Mouse (Mus musculus) midbrain, postnatal 0 days (tissue): ENCODE data around the gene Mecr. TPM values are rescaled to one million over a fixed set of nuclear protein-coding genes. Genes with fewer than 3 reads are reported as not detected.

Experiments used
- ATAC-seq: fragments of 200-750 bp; cut with Nextera tagmentation; 2 replicates; pipeline ENCODE4 v1.8.0; 2017; ENCODE audit warnings: moderate number of reproducible peaks, mild to moderate bottlenecking, moderate TSS enrichment, moderate library complexity; ENCODE audit not compliant: low FRiP score
- DNase-seq: peaks from one replicate; pipeline ENCODE4 v3.0.0-alpha.2; 2015; ENCODE audit warnings: low spot score
- H3K27ac ChIP-seq: fragments of 300-500 bp; sonication (generic); 2 replicates; pipeline ENCODE4 v1.5.1; 2014; ENCODE audit warnings: low read depth, mild to moderate bottlenecking, low read length, mixed read lengths
- H3K27me3 ChIP-seq: fragments of 300-500 bp; sonication (generic); 2 replicates; pipeline ENCODE4 v1.6.1; 2014; ENCODE audit warnings: low read length, control low read depth, mixed read lengths; ENCODE audit not compliant: insufficient read depth
- H3K36me3 ChIP-seq: fragments of 300-500 bp; sonication (generic); 2 replicates; pipeline ENCODE4 v1.6.1; 2014; ENCODE audit warnings: low read length, control low read depth, mixed read lengths; ENCODE audit not compliant: insufficient read depth
- H3K4me1 ChIP-seq: fragments of 300-500 bp; sonication (generic); 2 replicates; pipeline ENCODE4 v1.6.1; 2014; ENCODE audit warnings: mild to moderate bottlenecking, control low read depth, antibody characterized with exemption, low read length, mixed read lengths; ENCODE audit not compliant: insufficient read depth
- H3K4me2 ChIP-seq: fragments of 300-500 bp; sonication (generic); 2 replicates; pipeline ENCODE4 v1.6.1; 2014; ENCODE audit warnings: low read depth, mild to moderate bottlenecking, low read length, mixed read lengths; ENCODE audit not compliant: poor library complexity, severe bottlenecking
- H3K4me3 ChIP-seq: fragments of 300-500 bp; sonication (generic); 2 replicates; pipeline ENCODE4 v1.5.1; 2014; ENCODE audit warnings: low read depth, mild to moderate bottlenecking, low read length, moderate library complexity
- H3K9ac ChIP-seq: fragments of 300-500 bp; sonication (generic); replicated peaks from 2 replicates; pipeline ENCODE4 v1.6.1; 2014; ENCODE audit warnings: mild to moderate bottlenecking, low read length, moderate library complexity, mixed read lengths; ENCODE audit not compliant: poor library complexity, severe bottlenecking
- H3K9me3 ChIP-seq: fragments of 300-500 bp; sonication (generic); 2 replicates; pipeline ENCODE4 v1.6.1; 2016; ENCODE audit warnings: low read length, control low read depth
- CTCF ChIP-seq: IDR thresholded peaks from 2 replicates; pipeline ENCODE4 v1.5.1; 2016; ENCODE audit warnings: antibody characterized with exemption, mild to moderate bottlenecking
- WGBS: fragments of 180-500 bp; shearing (Covaris S2); extraction: QIAGEN DNeasy Blood & Tissue Kit; methylation state at CpG from one replicate; pipeline ENCODE4 v1.1.7; 2014; 5-methylcytosine and 5-hydroxymethylcytosine counted together
- polyA plus RNA-seq: library from polyadenylated mRNA; unstranded; fragments of >200 nt; fragmentation: Nextera tagmentation; extraction: Ambion mirVana; gene quantifications from 2 replicates; pipeline ENCODE4 v1.2.1, GENCODE M21; 2015
- total RNA-seq: library from RNA; depleted of rRNA; stranded (reverse); fragments of >200 nt; gene quantifications from 2 replicates; pipeline ENCODE4 v1.2.3, GENCODE M21; 2014

Mecr gene
- total and polyA plus RNA-seq, 2 experiments from 2014 or later = 28.7 to 30.4 TPM

GRCm38 (mm10) chr4:131837872-131838524, 5.3 kb upstream of the Mecr start, which contains the start of gene Ptpru:
Gene Ptpru (minus strand): TSS chr4:131838288.
- Histone ChIP-seq H3K9me3 (no peaks in the 10 kb centered on the region), H3K4me2 (peak within 1 kb of the TSS; percentile 99), H3K27me3 (peaks cover 21% of the 10 kb centered on the region; the same call in 1 of the 2 replicates), H3K4me1 (0 out of 2 replicates have a peak, but pooled peaks cover 3% of the 10 kb centered on the region), H3K36me3 (no peaks in the 10 kb centered on the region), H3K9ac (peak within 1 kb of the TSS; percentile 74), H3K27ac (no peak within 1 kb of the TSS), H3K4me3 (peak within 1 kb of the TSS; percentile 62)
- DNase-seq = peak; percentile 78
- peak; percentile 53 for ATAC-seq
- under 1% methylated on average over 72 of the region's 72 CpGs for WGBS
- peak; percentile 91 for TF ChIP-seq CTCF

GRCm38 (mm10) chr4:131845991-131846778, 2.9 kb downstream of the Mecr start:
- Histone ChIP-seq H3K4me2 (no peak overlapping the region), H3K27me3 (peaks cover 2% of the 10 kb centered on the region; the same call in 1 of the 2 replicates), H3K27ac (no peak overlapping the region), H3K9me3 (no peaks in the 10 kb centered on the region), H3K4me1 (no peaks in the 10 kb centered on the region), H3K4me3 (no peak overlapping the region), H3K36me3 (no peaks in the 10 kb centered on the region), H3K9ac (no peak overlapping the region)
- DNase-seq (no peak), ATAC-seq (no peak)
- no peak for TF ChIP-seq CTCF
- 86% methylated on average over 8 of the region's 8 CpGs for WGBS

GRCm38 (mm10) chr4:131848082-131848481, 4.8 kb downstream of the Mecr start:
- WGBS = 79% methylated on average over 6 of the region's 6 CpGs
- no peak for DNase-seq
- TF ChIP-seq CTCF = no peak
- no peak overlapping the region for H3K9ac ChIP-seq
- no peaks in the 10 kb centered on the region for H3K27me3 ChIP-seq
- no peak overlapping the region for H3K4me3 ChIP-seq
- H3K9me3 ChIP-seq = no peaks in the 10 kb centered on the region
- no peaks in the 10 kb centered on the region for H3K4me1 ChIP-seq
- H3K36me3 ChIP-seq = no peaks in the 10 kb centered on the region
- ATAC-seq = no peak
- no peak overlapping the region for H3K27ac ChIP-seq
- H3K4me2 ChIP-seq = no peak overlapping the region

- DNase-seq = peak; percentile 48
- H3K4me3 ChIP-seq = no peak overlapping the region
- no peaks in the 10 kb centered on the region for H3K4me1 ChIP-seq
- H3K36me3 ChIP-seq = no peaks in the 10 kb centered on the region
- H3K9ac ChIP-seq = no peak overlapping the region
- 23% methylated on average over 5 of the region's 5 CpGs for WGBS
- H3K27ac ChIP-seq = no peak overlapping the region
- no peak for TF ChIP-seq CTCF
- no peaks in the 10 kb centered on the region for H3K9me3 ChIP-seq
- no peaks in the 10 kb centered on the region for H3K27me3 ChIP-seq
- ATAC-seq = no peak
- no peak overlapping the region for H3K4me2 ChIP-seq
Observed at GRCm38 (mm10) chr4:131849986-131850638, 6.8 kb downstream of the Mecr start.

GRCm38 (mm10) chr4:131854950-131855349, 11.7 kb downstream of the Mecr start:
- no peak overlapping the region for H3K9ac ChIP-seq

More at GRCm38 (mm10) chr4:131854950-131855349, 11.7 kb downstream of the Mecr start:
- Histone ChIP-seq H3K9me3 (no peaks in the 10 kb centered on the region), H3K4me1 (no peaks in the 10 kb centered on the region), H3K27ac (no peak overlapping the region), H3K36me3 (peaks cover 14% of the 10 kb centered on the region; the same call in 1 of the 2 replicates), H3K4me3 (no peak overlapping the region), H3K4me2 (no peak overlapping the region), H3K27me3 (no peaks in the 10 kb centered on the region)
- no peak for DNase-seq
- WGBS = 88% methylated on average over 5 of the region's 5 CpGs
- no peak for TF ChIP-seq CTCF
- ATAC-seq = no peak
